9 mouse cellular contexts compared by ENCODE assay signal in the genomic region with DNA sequence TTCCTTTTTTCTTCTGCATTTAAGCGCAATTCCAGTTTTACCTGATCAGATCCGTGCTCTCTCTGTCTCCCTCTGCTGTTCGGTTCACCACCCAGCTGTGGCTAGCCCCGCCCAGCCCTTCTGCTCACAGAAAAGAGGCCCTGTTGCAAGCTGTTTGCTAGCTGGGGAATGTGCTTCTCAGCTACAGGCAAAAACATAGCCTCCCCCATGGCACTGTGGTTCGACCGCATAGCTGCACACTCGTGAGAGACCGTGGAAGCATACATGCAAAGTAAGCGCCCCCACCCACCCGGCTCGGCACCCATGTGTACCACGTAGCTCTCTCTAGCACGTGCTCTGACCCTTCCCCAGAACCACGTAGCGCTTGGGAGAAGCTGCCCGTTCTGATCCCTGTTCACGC. TPM values are rescaled to one million over a fixed set of nuclear protein-coding genes. Genes with fewer than 3 reads are reported as not detected.
DNase-seq lines count a peak whose midpoint lies in the region; ATAC-seq and TF ChIP-seq lines count a peak whose summit lies in the region.
"Had no signal": no experiment of that assay in that cellular context is flagged by ENCODE, and none has a peak within 500 bp of the region (broad histone marks: within the 10 kb centered on the region; RNA-seq: fewer than 3 reads in every experiment).

No protein-coding gene starts in this region.

- DNase-seq in gastrocnemius, adult 2 months: peak; percentile 71
- DNase-seq in gastrocnemius, postnatal 25 days: no peak
- DNase-seq in cerebellum, adult 9-11 months: peak; percentile 73
- DNase-seq in forelimb bud, embryonic 11.5 days (ENCODE audit: low read depth, low spot score): peak; percentile 73
- peak; percentile 87 for DNase-seq in hindbrain, postnatal 0 days (ENCODE audit: low spot score)
- peak; percentile 52 for DNase-seq in left cerebral cortex, adult 11 months (ENCODE audit: low spot score)
- DNase-seq in lung, postnatal 25 days (ENCODE audit: low spot score): peak; percentile 79
- DNase-seq in right cerebral cortex, adult 18-20 months: peak; percentile 69

- no peaks in the 10 kb centered on the region for H3K36me3 ChIP-seq in hindbrain, postnatal 0 days (ENCODE audit: insufficient read depth, low read length)

- H3K4me2 ChIP-seq in hindbrain, postnatal 0 days (ENCODE audit: low read depth, low read length): no peak overlapping the region

- no peaks in the 10 kb centered on the region for H3K4me1 ChIP-seq in hindbrain, postnatal 0 days (ENCODE audit: insufficient read depth, low read length)

- no peak overlapping the region for H3K27ac ChIP-seq in gastrocnemius, adult 2 months
- H3K27ac ChIP-seq in hindbrain, postnatal 0 days: peak overlapping the region; percentile 32; the same call in 1 of the 2 replicates

- 44% methylated on average over 17 of the region's 17 CpGs for WGBS in hindbrain, postnatal 0 days

- H3K9me3 ChIP-seq in hindbrain, postnatal 0 days (ENCODE audit: low read length): no peaks in the 10 kb centered on the region

- ATAC-seq in hindbrain, postnatal 0 days: peak; percentile 75
- ATAC-seq: Patski had no signal

- intact Hi-C loops in gastrocnemius, adult 2 months (cut with DNase I): loop anchor here (2.0 kb wide), 1 partner anchor 31 kb away; no protein-coding TSS in a partner anchor

- H3K4me3 ChIP-seq in gastrocnemius, adult 2 months: no peak overlapping the region
- H3K4me3 ChIP-seq in hindbrain, postnatal 0 days (ENCODE audit: low read length): no peak overlapping the region

- TF ChIP-seq CTCF in gastrocnemius, adult 2 months (IDR thresholded peaks at IDR 0.05): peak; percentile 89
- TF ChIP-seq CTCF in hindbrain, postnatal 0 days (IDR thresholded peaks at IDR 0.05; ENCODE audit: low read depth): peak; percentile 84

- no peak overlapping the region for H3K9ac ChIP-seq in hindbrain, postnatal 0 days (replicated peaks; ENCODE audit: low read length)

- no peaks in the 10 kb centered on the region for H3K27me3 ChIP-seq in hindbrain, postnatal 0 days (ENCODE audit: insufficient read depth, low read length)
- H3K27me3 ChIP-seq: Patski had no signal

RNA-seq across cellular contexts. Expression of gene Fam213b, which starts 8.9 kb away (rescaled TPM):
- total RNA-seq in gastrocnemius, adult 2 months (2021): 100 to 1,000 TPM in 1 of 2 experiments, 10 to 100 TPM in 1; 67.9 to 100 TPM
- total RNA-seq in gastrocnemius, postnatal 25 days (2021): 10 to 100 TPM; 81.5 to 81.6 TPM
- 33.5 and 47.3 TPM in 2 replicates for total RNA-seq in hindbrain, postnatal 0 days (2014; rRNA removed)
- polyA plus RNA-seq in hindbrain, postnatal 0 days (2015; fragmentation: Nextera tagmentation; extraction: Ambion mirVana): 78.2 and 83.8 TPM in 2 replicates

RNA-seq across cellular contexts. Expression of gene Tnfrsf14, which starts 20.5 kb away (rescaled TPM):
- 1 to 10 TPM; 1.1 to 2.5 TPM for total RNA-seq in gastrocnemius, adult 2 months (2021)
- total RNA-seq in gastrocnemius, postnatal 25 days (2021): 1 to 10 TPM; 1.8 to 3.0 TPM
- total RNA-seq in hindbrain, postnatal 0 days (2014; rRNA removed): 0.52 TPM in 1 of 2 replicates, not detected in the other
- polyA plus RNA-seq in hindbrain, postnatal 0 days (2015; fragmentation: Nextera tagmentation; extraction: Ambion mirVana): 0.16 and 0.29 TPM in 2 replicates

RNA-seq across cellular contexts. Expression of gene Mmel1, which starts 38.4 kb away (rescaled TPM):
- not detected for total RNA-seq in gastrocnemius, adult 2 months (2021)
- under 1 TPM; 0.13 to 0.24 TPM for total RNA-seq in gastrocnemius, postnatal 25 days (2021)
- total RNA-seq in hindbrain, postnatal 0 days (2014; rRNA removed): 1.0 and 1.6 TPM in 2 replicates
- polyA plus RNA-seq in hindbrain, postnatal 0 days (2015; fragmentation: Nextera tagmentation; extraction: Ambion mirVana): 0.93 TPM in 2 replicates
- polyA plus RNA-seq: Patski had no signal

RNA-seq across cellular contexts. Expression of gene Hes5, which starts 52.9 kb away (rescaled TPM):
- not detected for total RNA-seq in gastrocnemius, adult 2 months (2021)
- not detected for total RNA-seq in gastrocnemius, postnatal 25 days (2021)
- total RNA-seq in hindbrain, postnatal 0 days (2014; rRNA removed): 149 and 177 TPM in 2 replicates
- polyA plus RNA-seq in hindbrain, postnatal 0 days (2015; fragmentation: Nextera tagmentation; extraction: Ambion mirVana): 106 and 122 TPM in 2 replicates
- polyA plus RNA-seq: Patski had no signal

RNA-seq across cellular contexts. Expression of gene Pank4, which starts 56.1 kb away (rescaled TPM):
- 10 to 100 TPM; 33.8 to 43.6 TPM for total RNA-seq in gastrocnemius, adult 2 months (2021)
- total RNA-seq in gastrocnemius, postnatal 25 days (2021): 10 to 100 TPM; 31.2 to 34.0 TPM
- 34.5 and 40.9 TPM in 2 replicates for total RNA-seq in hindbrain, postnatal 0 days (2014; rRNA removed)
- 25.2 and 28.1 TPM in 2 replicates for polyA plus RNA-seq in hindbrain, postnatal 0 days (2015; fragmentation: Nextera tagmentation; extraction: Ambion mirVana)
